Mouse (Mus musculus): ENCODE data around the gene Taf11. TPM values are rescaled to one million over a fixed set of nuclear protein-coding genes. Genes with fewer than 3 reads are reported as not detected.
A peak's percentile ranks its signal among the peaks of the same experiment; 100 is the strongest.

The Taf11 gene
- polyA plus RNA-seq, 1 experiment from 2014 or later, result 81.0 TPM

DNA sequence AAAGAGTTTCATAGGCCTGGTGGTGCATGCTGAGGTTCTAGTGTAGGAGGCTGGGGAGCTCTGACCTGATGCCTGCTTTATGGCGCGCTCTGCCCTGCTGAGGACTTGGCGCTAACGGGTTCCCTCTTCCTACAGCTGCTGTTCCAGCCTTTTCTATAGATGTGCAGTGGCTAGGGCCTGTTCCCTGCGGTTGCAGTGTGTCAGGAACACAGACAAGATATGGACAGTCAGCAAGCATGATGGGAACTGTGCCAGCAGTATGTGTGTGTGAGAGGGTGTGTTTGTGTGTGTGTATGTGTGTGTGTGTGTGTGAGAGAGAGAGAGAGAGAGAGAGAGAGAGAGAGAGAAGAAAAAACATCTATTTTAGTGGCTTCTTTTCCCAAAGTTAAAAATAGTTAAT, 29.4 kb upstream of the Taf11 start:
- Histone ChIP-seq H3K4me2 (replicated peaks) (no peak overlapping the region), H3K9me3 (no peaks in the 10 kb centered on the region), H3K27ac (peak overlapping the region; percentile 64), H3K4me3 (no peak overlapping the region), H3K36me3 (0 out of 2 replicates have a peak, but pooled peaks cover 4% of the 10 kb centered on the region), H3K9ac (no peak overlapping the region), H3K4me1 (peaks cover 64% of the 10 kb centered on the region), H3K27me3 (no peaks in the 10 kb centered on the region)
- WGBS, result 74% methylated on average over 5 of the region's 5 CpGs
- ATAC-seq (ENCODE audit: low FRiP score, low read depth), result no peak

DNA sequence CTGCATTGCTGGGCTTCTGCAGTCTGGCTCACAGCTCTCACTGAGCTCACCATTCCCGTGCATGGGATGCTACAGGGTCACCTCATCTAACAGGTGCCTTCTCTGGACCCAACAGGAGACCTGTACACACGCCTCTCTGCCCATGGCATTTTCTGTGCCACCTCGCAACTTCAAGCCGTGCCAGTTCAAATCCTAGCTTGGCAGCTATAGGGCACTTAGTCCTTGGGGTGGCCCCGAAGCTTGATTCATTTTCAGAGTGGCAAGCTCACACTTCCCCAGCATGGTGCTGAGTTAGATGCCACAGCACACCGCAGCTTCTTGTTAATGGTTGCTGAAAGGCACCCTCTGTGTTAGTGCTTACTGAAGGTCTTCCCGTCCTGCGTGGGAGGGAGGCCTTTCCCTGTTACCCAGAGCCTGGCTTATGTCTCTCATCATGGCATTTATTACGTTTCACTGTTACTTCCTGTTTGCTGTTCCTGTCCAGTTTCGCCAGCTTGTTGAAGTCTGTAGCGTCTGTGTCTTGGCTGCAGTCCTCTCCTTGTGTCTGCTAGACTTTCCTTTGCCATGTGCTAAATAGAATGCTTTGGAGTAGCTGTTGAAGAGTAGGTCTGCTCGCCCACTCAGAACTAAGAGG, 28.6 kb upstream of the Taf11 start:
- 43% methylated on average over 12 of the region's 12 CpGs for WGBS
- ATAC-seq (ENCODE audit: low FRiP score, low read depth), result no peak

DNA sequence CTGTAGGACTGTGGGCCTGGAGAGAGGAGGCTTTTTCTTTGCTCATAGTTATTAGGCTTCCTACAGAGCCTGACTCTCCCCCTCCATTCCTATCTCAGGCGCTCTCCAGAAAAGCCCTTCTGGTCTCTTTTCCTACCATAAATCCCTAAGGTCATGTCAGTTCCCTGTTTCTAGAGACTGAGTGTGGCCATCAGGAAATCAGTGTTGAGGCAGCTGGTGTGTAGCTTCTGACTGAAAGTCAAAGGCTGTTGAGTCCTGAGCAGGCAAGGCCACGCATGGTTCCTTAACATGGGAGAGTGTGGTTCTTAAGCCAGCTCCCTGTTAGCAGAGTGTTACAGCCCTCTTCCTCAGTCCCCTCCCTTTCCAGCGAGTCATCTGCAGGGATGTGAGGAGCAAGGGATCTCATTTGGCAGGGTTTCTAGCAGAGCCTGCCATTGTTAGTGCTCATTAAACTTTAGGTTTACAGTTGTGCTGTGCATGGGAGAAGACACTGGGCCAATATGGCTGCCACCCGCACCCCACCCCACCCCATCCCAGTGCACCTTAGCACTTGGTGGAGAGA, 27.5 kb upstream of the Taf11 start:
- Histone ChIP-seq H3K36me3 (0 out of 2 replicates have a peak, but pooled peaks cover 4% of the 10 kb centered on the region), H3K9me3 (no peaks in the 10 kb centered on the region), H3K4me3 (no peak overlapping the region), H3K4me1 (peaks cover 65% of the 10 kb centered on the region), H3K27me3 (no peaks in the 10 kb centered on the region), H3K4me2 (replicated peaks) (no peak overlapping the region), H3K9ac (no peak overlapping the region), H3K27ac (peak overlapping the region; percentile 69; the same call in 1 of the 2 replicates)
- WGBS, result 65% methylated on average over 4 of the region's 4 CpGs
- ATAC-seq (ENCODE audit: low FRiP score, low read depth), result no peak

More for the DNA sequence above, 28.6 kb upstream of the Taf11 start:
- Histone ChIP-seq H3K9ac (peak overlapping the region; percentile 43; the same call in 1 of the 2 replicates), H3K36me3 (0 out of 2 replicates have a peak, but pooled peaks cover 4% of the 10 kb centered on the region), H3K27me3 (no peaks in the 10 kb centered on the region), H3K4me1 (peaks cover 66% of the 10 kb centered on the region), H3K4me2 (replicated peaks) (0 out of 2 replicates have a peak overlapping the region, but pooled peaks have one; percentile 9), H3K9me3 (no peaks in the 10 kb centered on the region), H3K27ac (peak overlapping the region; percentile 64; the same call in 1 of the 2 replicates), H3K4me3 (no peak overlapping the region)

- Histone ChIP-seq H3K27ac (no peak overlapping the region), H3K4me3 (no peak overlapping the region), H3K9ac (no peak overlapping the region), H3K9me3 (no peaks in the 10 kb centered on the region), H3K4me2 (replicated peaks) (no peak overlapping the region), H3K4me1 (peaks cover 45% of the 10 kb centered on the region), H3K36me3 (0 out of 2 replicates have a peak, but pooled peaks cover 4% of the 10 kb centered on the region), H3K27me3 (no peaks in the 10 kb centered on the region)
- no peak for ATAC-seq (ENCODE audit: low FRiP score, low read depth)
- 89% methylated on average over 3 of the region's 3 CpGs for WGBS
Observed at GRCm38 (mm10) chr17:27935091-27935490, 25.4 kb upstream of the Taf11 start.

- no peaks in the 10 kb centered on the region for H3K9me3 ChIP-seq
- peaks cover 38% of the 10 kb centered on the region for H3K4me1 ChIP-seq
- H3K27me3 ChIP-seq, result no peaks in the 10 kb centered on the region
- H3K9ac ChIP-seq, result no peak overlapping the region
- H3K4me3 ChIP-seq, result no peak overlapping the region
- H3K27ac ChIP-seq, result 0 out of 2 replicates have a peak overlapping the region, but pooled peaks have one; percentile 33
- no peak overlapping the region for H3K4me2 ChIP-seq (replicated peaks)
- H3K36me3 ChIP-seq, result 0 out of 2 replicates have a peak, but pooled peaks cover 4% of the 10 kb centered on the region
- WGBS, result 79% methylated on average over 10 of the region's 10 CpGs
- no peak for ATAC-seq (ENCODE audit: low FRiP score, low read depth)
Observed at GRCm38 (mm10) chr17:27934136-27934910, 24.7 kb upstream of the Taf11 start.

DNA sequence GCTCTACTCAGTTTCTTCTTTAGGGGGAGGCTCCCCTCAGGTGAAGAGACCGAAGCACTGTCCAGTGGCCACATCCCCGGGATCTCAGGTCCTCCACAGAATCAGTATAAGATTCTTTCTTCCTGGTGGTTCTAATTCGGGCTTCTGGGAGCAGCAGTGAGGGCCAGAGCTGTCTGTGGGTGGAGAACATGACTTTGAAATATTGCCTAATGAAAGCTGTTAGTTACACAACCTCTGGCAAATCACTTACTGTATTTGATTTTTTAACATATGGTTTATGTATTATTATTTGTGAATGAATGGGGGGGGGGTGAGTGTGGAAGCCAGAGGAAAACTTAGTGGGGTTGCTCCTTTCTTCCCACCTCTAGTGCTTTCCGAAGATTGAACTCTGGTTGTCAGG, 22.2 kb upstream of the Taf11 start:
- ATAC-seq (ENCODE audit: low FRiP score, low read depth), result no peak
- no peaks in the 10 kb centered on the region for H3K9me3 ChIP-seq
- H3K9ac ChIP-seq, result no peak overlapping the region
- peaks cover 9% of the 10 kb centered on the region for H3K36me3 ChIP-seq
- WGBS, result 74% methylated on average over 4 of the region's 4 CpGs
- no peaks in the 10 kb centered on the region for H3K27me3 ChIP-seq
- H3K4me3 ChIP-seq, result no peak overlapping the region
- H3K4me1 ChIP-seq, result peaks cover 15% of the 10 kb centered on the region
- H3K27ac ChIP-seq, result no peak overlapping the region
- H3K4me2 ChIP-seq (replicated peaks), result no peak overlapping the region

- Histone ChIP-seq H3K27me3 (no peaks in the 10 kb centered on the region), H3K36me3 (peaks cover 9% of the 10 kb centered on the region), H3K9me3 (no peaks in the 10 kb centered on the region), H3K4me3 (no peak overlapping the region), H3K4me2 (replicated peaks) (no peak overlapping the region), H3K9ac (no peak overlapping the region), H3K27ac (no peak overlapping the region), H3K4me1 (peaks cover 24% of the 10 kb centered on the region)
- WGBS, result 89% methylated on average over 5 of the region's 5 CpGs
- no peak for ATAC-seq (ENCODE audit: low FRiP score, low read depth)
Observed at GRCm38 (mm10) chr17:27930291-27930690, 20.6 kb upstream of the Taf11 start.

DNA sequence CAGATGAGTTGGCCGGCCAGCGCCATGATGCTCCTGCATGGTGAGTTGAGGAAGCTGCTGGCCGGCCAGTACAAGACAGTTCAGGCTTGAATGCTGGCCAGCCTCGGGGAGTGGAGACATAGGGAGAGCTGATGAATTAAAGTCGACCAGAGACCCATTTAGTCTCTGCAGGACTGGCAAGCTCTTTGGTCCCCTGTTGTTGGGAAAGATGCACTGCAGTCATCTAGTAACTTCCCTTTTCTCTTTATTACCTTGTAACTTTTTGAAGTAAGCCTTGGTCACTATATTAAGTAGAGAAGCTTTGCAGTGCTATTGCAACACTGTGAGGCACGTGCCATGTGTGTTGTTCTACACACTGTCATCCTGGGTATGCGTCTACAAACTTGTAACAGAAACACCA, 15.9 kb upstream of the Taf11 start:
- WGBS, result 69% methylated on average over 7 of the region's 7 CpGs
- no peak overlapping the region for H3K4me3 ChIP-seq
- no peak for ATAC-seq (ENCODE audit: low FRiP score, low read depth)

DNA sequence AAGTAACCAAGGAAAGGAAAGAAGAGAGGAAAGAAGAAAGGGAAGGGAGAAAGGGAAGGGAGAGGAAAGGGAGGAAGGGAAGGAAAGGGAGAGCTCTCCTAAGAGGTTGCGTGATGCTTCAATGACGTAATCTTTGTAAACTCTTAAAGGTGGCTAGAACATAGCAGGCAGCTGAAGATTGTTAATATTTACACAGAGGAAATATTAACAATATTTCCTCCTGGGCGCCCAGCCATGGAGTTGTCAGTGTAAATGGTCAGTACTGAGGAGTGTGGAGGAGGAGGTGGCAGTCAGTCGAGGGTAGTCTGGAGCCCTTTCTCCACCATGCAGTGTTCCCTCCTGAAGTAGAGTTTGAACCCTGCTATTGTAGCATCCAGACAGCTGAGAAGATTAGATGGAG, 15.4 kb upstream of the Taf11 start:
- Histone ChIP-seq H3K9ac (no peak overlapping the region), H3K36me3 (peaks cover 22% of the 10 kb centered on the region), H3K27me3 (no peaks in the 10 kb centered on the region), H3K4me1 (peaks cover 36% of the 10 kb centered on the region), H3K27ac (no peak overlapping the region), H3K4me2 (replicated peaks) (no peak overlapping the region), H3K4me3 (no peak overlapping the region), H3K9me3 (no peaks in the 10 kb centered on the region)
- ATAC-seq (ENCODE audit: low FRiP score, low read depth), result no peak
- 84% methylated on average over 4 of the region's 4 CpGs for WGBS

More for the DNA sequence above, 15.9 kb upstream of the Taf11 start:
- no peaks in the 10 kb centered on the region for H3K27me3 ChIP-seq
- H3K27ac ChIP-seq, result no peak overlapping the region
- H3K9me3 ChIP-seq, result no peaks in the 10 kb centered on the region
- peaks cover 22% of the 10 kb centered on the region for H3K36me3 ChIP-seq
- no peak overlapping the region for H3K4me2 ChIP-seq (replicated peaks)
- no peak overlapping the region for H3K9ac ChIP-seq
- peaks cover 32% of the 10 kb centered on the region for H3K4me1 ChIP-seq

GRCm38 (mm10) chr17:27922174-27922712, 12.6 kb upstream of the Taf11 start:
- no peaks in the 10 kb centered on the region for H3K27me3 ChIP-seq
- H3K27ac ChIP-seq, result no peak overlapping the region
- H3K9me3 ChIP-seq, result no peaks in the 10 kb centered on the region
- peaks cover 42% of the 10 kb centered on the region for H3K4me1 ChIP-seq
- no peak overlapping the region for H3K4me2 ChIP-seq (replicated peaks)
- H3K9ac ChIP-seq, result no peak overlapping the region
- H3K36me3 ChIP-seq, result peaks cover 17% of the 10 kb centered on the region; the same call in 1 of the 2 replicates
- H3K4me3 ChIP-seq, result no peak overlapping the region
- ATAC-seq (ENCODE audit: low FRiP score, low read depth), result no peak
- WGBS, result 71% methylated on average over 11 of the region's 11 CpGs

DNA sequence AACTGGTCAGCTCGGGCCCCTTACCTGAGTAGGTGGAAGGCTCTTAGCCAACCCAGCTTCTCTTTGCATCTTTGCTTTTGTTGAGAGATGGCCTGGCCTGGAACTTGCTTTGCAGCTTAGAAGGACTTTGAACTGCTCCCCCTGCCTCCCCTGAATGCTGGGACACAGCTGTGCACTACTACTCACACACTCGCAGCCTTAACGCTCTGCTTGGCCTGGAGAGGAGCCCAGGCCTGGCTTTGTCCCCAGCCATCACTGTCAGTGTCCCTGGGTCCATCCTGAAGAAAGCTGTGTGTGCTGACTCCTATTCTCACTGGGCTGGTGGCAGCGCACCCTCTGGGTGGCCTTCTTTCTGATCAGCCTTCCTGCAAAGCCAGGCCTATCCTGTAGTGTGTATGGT, 11.0 kb upstream of the Taf11 start:
- no peak overlapping the region for H3K27ac ChIP-seq
- H3K9ac ChIP-seq, result no peak overlapping the region

GRCm38 (mm10) chr17:27916366-27916765, 6.7 kb upstream of the Taf11 start:
- no peak for ATAC-seq (ENCODE audit: low FRiP score, low read depth)
- no peak overlapping the region for H3K27ac ChIP-seq

More for the DNA sequence above, 11.0 kb upstream of the Taf11 start:
- Histone ChIP-seq H3K4me3 (no peak overlapping the region), H3K4me1 (peaks cover 29% of the 10 kb centered on the region), H3K27me3 (no peaks in the 10 kb centered on the region), H3K4me2 (replicated peaks) (no peak overlapping the region), H3K36me3 (peaks cover 17% of the 10 kb centered on the region; the same call in 1 of the 2 replicates), H3K9me3 (no peaks in the 10 kb centered on the region)
- 82% methylated on average over 4 of the region's 4 CpGs for WGBS
- ATAC-seq (ENCODE audit: low FRiP score, low read depth), result no peak

More at GRCm38 (mm10) chr17:27916366-27916765, 6.7 kb upstream of the Taf11 start:
- H3K36me3 ChIP-seq, result peaks cover 14% of the 10 kb centered on the region; the same call in 1 of the 2 replicates
- H3K27me3 ChIP-seq, result no peaks in the 10 kb centered on the region
- H3K4me1 ChIP-seq, result peaks cover 21% of the 10 kb centered on the region
- no peak overlapping the region for H3K9ac ChIP-seq
- no peak overlapping the region for H3K4me2 ChIP-seq (replicated peaks)
- no peak overlapping the region for H3K4me3 ChIP-seq
- no peaks in the 10 kb centered on the region for H3K9me3 ChIP-seq
- 74% methylated on average over 4 of the region's 4 CpGs for WGBS
